Mouse (Mus musculus) megakaryocyte, embryonic 14.5 days (primary cell): ENCODE results near the gene Tob1.

Experiments used
- FLI1 ChIP-seq: IDR thresholded peaks from 2 replicates; pipeline ENCODE4 v1.6.1; 2012; ENCODE audit warnings: low read length, inconsistent platforms, mixed read lengths
- GATA1 ChIP-seq: IDR thresholded peaks from 3 replicates; pipeline ENCODE4 v1.6.1; 2012; ENCODE audit warnings: mixed read lengths, low read length, inconsistent platforms, borderline replicate concordance

- TF ChIP-seq FLI1 (no peak), GATA1 (no peak)
These were observed 8.2 kb upstream of the Tob1 start for GRCm38 (mm10) chr11:94203066-94203465.
